Mouse (Mus musculus) spleen, postnatal 10 days (tissue): ENCODE data around the gene Zfp704.

Experiments
- DNase-seq, 2 experiments: peaks; one replicate each; pipeline ENCODE4 v3.0.0; 2021 to 2022; ENCODE audit warnings: low spot score in 2 of 2

Zfp704 gene

GRCm38 (mm10) chr3:9423669-9424068 is 186.2 kb downstream of the Zfp704 start:
- no peak for DNase-seq

DNA sequence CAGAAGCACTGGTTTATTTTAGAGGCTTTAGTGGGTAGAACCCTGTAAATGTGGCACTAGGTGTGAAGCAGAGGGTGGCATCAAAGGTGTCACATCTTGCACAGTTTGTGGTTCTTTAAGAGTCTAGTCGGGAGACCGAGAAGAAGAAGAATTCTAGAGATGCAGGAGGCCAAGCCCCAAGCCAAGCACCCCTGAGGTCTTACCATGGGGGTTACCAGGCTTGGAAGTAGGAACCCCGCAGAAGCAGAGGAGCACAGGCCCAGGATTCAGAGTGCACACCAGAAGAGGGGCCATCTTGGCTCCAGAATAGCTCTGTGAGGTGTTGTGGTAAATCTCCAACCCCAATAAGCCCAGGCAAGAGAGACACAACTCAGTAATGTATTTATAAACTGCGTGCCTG is 201.0 kb downstream of the Zfp704 start:
- no peak for DNase-seq

GRCm38 (mm10) chr3:9407801-9408200 is 202.1 kb downstream of the Zfp704 start:
- no peak for DNase-seq

GRCm38 (mm10) chr3:9407119-9407546 is 202.8 kb downstream of the Zfp704 start:
- DNase-seq, result no peak

GRCm38 (mm10) chr3:9405341-9405740 is 204.5 kb downstream of the Zfp704 start:
- no peak for DNase-seq

DNA sequence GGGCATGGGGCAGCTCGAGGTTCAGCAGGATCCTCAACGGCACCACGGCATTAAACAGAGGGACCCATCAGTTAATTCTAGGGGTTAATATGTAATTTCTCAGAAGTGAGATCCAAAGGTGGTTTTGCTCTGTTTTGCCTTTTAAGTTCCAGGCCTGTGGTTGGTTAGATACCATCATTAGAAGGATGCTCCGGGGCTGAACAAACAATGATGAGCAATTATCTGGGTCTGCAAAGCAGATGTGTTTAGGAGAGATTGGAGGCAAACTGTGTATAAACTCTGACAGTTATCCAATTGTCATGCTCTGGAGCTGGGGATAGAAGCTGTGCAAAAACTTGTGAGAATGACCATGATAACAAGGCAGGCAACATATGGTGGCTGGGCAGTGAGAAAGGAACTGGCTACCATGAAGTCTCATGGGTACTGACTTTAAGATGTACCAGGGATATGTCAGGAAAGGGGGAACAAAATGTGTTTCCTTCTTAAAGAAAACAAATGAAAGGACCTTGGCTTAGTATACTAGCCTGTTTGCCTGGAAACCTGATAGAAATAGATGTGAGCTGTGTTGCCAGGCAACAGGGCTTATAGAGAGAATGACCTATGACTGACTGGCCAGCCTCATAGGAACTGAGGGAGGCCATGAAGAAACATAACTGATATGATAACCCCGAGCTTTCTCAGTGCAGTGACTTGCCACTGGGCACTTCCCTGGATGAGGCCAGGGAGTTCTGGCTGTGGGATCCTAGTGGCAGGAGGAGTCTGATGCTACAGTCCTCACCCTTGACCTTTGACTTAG is 206.4 kb downstream of the Zfp704 start:
- DNase-seq, result no peak

- DNase-seq, result peak in 1 of 2 experiments; percentile 29
Observed at GRCm38 (mm10) chr3:9402836-9403235, 207.0 kb downstream of the Zfp704 start.

GRCm38 (mm10) chr3:9402345-9402744 is 207.5 kb downstream of the Zfp704 start:
- DNase-seq, result no peak

- DNase-seq, result no peak
Observed at GRCm38 (mm10) chr3:9401685-9402084, 208.2 kb downstream of the Zfp704 start.

GRCm38 (mm10) chr3:9400886-9401221 is 209.0 kb downstream of the Zfp704 start:
- DNase-seq, result no peak

GRCm38 (mm10) chr3:9400201-9400885 is 209.5 kb downstream of the Zfp704 start:
- peak in 1 of 2 experiments; percentile 30 for DNase-seq

DNA sequence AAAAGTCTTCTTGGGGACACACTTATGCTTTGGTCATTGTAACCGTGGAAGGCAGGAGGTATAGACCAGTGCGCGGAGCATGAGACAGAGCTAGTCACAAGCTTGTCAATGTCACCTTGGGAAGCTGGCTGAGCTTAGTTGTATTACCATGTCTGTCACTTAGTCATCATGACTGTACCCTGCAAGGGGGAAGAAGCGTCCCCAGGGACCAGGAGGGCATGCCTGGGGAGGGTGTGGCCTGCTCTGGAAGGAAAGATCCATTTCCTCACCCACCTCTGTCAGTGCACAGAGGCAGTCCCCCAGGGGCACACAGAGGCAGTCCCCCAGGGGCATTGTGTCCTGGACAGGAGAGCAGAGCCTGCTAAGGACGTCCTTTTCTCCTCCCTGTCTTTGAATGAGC is 211.6 kb downstream of the Zfp704 start:
- DNase-seq, result no peak
